Mouse (Mus musculus) liver, embryonic 14.5 days (tissue): ENCODE measurements around the gene Rgs1.

Experiments
- CTCF ChIP-seq: IDR thresholded peaks from 2 replicates; pipeline ENCODE4 v1.5.1; 2016; ENCODE audit warnings: antibody characterized with exemption, low read depth, control low read depth
- EP300 ChIP-seq: IDR thresholded peaks from 2 replicates; pipeline ENCODE4 v1.6.1; 2016; ENCODE audit warnings: antibody characterized with exemption, low read depth

- TF ChIP-seq CTCF = no peak
- TF ChIP-seq EP300 = no peak
These were observed 20.1 kb upstream of the Rgs1 start for GRCm38 (mm10) chr1:144269112-144269511.
